Mouse (Mus musculus) stomach, embryonic 14.5 days (tissue): ENCODE data around the gene Rcn1. TPM values are rescaled to one million over a fixed set of nuclear protein-coding genes. Genes with fewer than 3 reads are reported as not detected.
A peak's percentile ranks its signal among the peaks of the same experiment; 100 is the strongest.

Experiments used
- ATAC-seq: fragments of 200-750 bp; cut with Nextera tagmentation; 2 replicates; pipeline ENCODE4 v1.8.0; 2017; ENCODE audit warnings: low read depth, moderate TSS enrichment; ENCODE audit not compliant: insufficient number of reproducible peaks, insufficient read depth, low FRiP score
- H3K27ac ChIP-seq: fragments of 300-500 bp; sonication (generic); 2 replicates; pipeline ENCODE4 v1.5.1; 2014; ENCODE audit warnings: mild to moderate bottlenecking, low read length, moderate library complexity, mixed read lengths
- H3K27me3 ChIP-seq: fragments of 300-500 bp; sonication (generic); 2 replicates; pipeline ENCODE4 v1.6.1; 2014; ENCODE audit warnings: low read length, control low read depth, mixed read lengths; ENCODE audit not compliant: control insufficient read depth, insufficient read depth
- H3K36me3 ChIP-seq: fragments of 300-500 bp; sonication (generic); 2 replicates; pipeline ENCODE4 v1.6.1; 2014; ENCODE audit warnings: mild to moderate bottlenecking, control low read depth, low read length, moderate library complexity, mixed read lengths; ENCODE audit not compliant: control insufficient read depth, insufficient read depth
- H3K4me1 ChIP-seq: fragments of 300-500 bp; sonication (generic); 2 replicates; pipeline ENCODE4 v1.6.1; 2014; ENCODE audit warnings: low read length, control low read depth, mixed read lengths; ENCODE audit not compliant: control insufficient read depth, insufficient read depth
- H3K4me2 ChIP-seq: fragments of 300-500 bp; sonication (generic); replicated peaks from 2 replicates; pipeline ENCODE4 v1.6.1; 2014; ENCODE audit warnings: low read depth, low read length, control low read depth
- H3K4me3 ChIP-seq: fragments of 300-500 bp; sonication (generic); 2 replicates; pipeline ENCODE4 v1.5.1; 2014; ENCODE audit warnings: low read depth, low read length, control low read depth
- H3K9ac ChIP-seq: fragments of 300-500 bp; sonication (generic); replicated peaks from 2 replicates; pipeline ENCODE4 v1.6.1; 2014; ENCODE audit warnings: low read depth, mild to moderate bottlenecking, control low read depth, low read length, moderate library complexity, mixed read lengths
- H3K9me3 ChIP-seq: fragments of 300-500 bp; sonication (generic); 2 replicates; pipeline ENCODE4 v1.6.1; 2016; ENCODE audit warnings: low read depth, low read length, control low read depth; ENCODE audit not compliant: control insufficient read depth
- WGBS: fragments of 180-500 bp; shearing (Covaris S2); extraction: QIAGEN DNeasy Blood & Tissue Kit; methylation state at CpG from one replicate; pipeline ENCODE4 v1.1.7; 2014; 5-methylcytosine and 5-hydroxymethylcytosine counted together
- polyA plus RNA-seq: library from polyadenylated mRNA; unstranded; fragments of >200 nt; fragmentation: Nextera tagmentation; extraction: Ambion mirVana; gene quantifications from 2 replicates; pipeline ENCODE4 v1.2.1, GENCODE M21; 2014

Gene Rcn1
- polyA plus RNA-seq, 1 experiment from 2014 or later = 76.2 TPM

GRCm38 (mm10) chr2:105428029-105428428 lies 28.9 kb upstream of the Rcn1 start:
- Histone ChIP-seq H3K27me3 (no peaks in the 10 kb centered on the region), H3K4me2 (no peak overlapping the region), H3K4me1 (no peaks in the 10 kb centered on the region; the same call in 1 of the 2 replicates), H3K9ac (no peak overlapping the region), H3K9me3 (no peaks in the 10 kb centered on the region), H3K27ac (no peak overlapping the region), H3K4me3 (no peak overlapping the region), H3K36me3 (no peaks in the 10 kb centered on the region)
- ATAC-seq = 0 out of 2 replicates have a peak, but pooled peaks have one; percentile 46
- 3% methylated on average over 12 of the region's 12 CpGs for WGBS

DNA sequence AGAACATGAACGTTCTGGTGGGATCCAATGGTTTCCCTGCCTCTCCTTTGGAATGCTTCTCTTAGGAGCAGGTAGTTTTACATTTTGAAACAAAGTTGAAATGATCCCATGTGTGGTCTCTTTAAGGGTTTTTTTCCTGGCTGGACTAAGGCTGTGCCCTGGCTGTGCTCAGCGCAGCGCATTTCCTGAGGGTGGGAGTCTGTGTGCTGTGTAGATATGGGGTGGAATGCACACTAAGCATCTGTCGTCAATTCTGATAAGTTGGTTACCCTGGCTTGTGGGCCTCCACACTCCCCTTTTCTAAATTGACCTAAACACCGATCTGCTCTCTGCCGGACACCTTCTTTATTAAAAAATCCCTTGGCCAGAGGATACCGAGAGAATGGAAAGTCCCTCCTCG lies 28.3 kb upstream of the Rcn1 start:
- H3K36me3 ChIP-seq = no peaks in the 10 kb centered on the region
- H3K4me2 ChIP-seq = no peak overlapping the region
- no peaks in the 10 kb centered on the region for H3K27me3 ChIP-seq
- H3K9me3 ChIP-seq = no peaks in the 10 kb centered on the region
- H3K27ac ChIP-seq = no peak overlapping the region
- 65% methylated on average over 8 of the region's 8 CpGs for WGBS
- no peak overlapping the region for H3K4me3 ChIP-seq
- ATAC-seq = no peak
- H3K9ac ChIP-seq = no peak overlapping the region
- no peaks in the 10 kb centered on the region for H3K4me1 ChIP-seq

GRCm38 (mm10) chr2:105418629-105419227 lies 19.6 kb upstream of the Rcn1 start:
- WGBS = 84% methylated on average over 12 of the region's 12 CpGs
- H3K4me2 ChIP-seq = no peak overlapping the region
- H3K4me1 ChIP-seq = no peaks in the 10 kb centered on the region
- ATAC-seq = no peak
- no peaks in the 10 kb centered on the region for H3K36me3 ChIP-seq
- H3K27me3 ChIP-seq = no peaks in the 10 kb centered on the region
- no peaks in the 10 kb centered on the region for H3K9me3 ChIP-seq
- no peak overlapping the region for H3K4me3 ChIP-seq
- H3K27ac ChIP-seq = no peak overlapping the region
- no peak overlapping the region for H3K9ac ChIP-seq

GRCm38 (mm10) chr2:105417663-105418062 lies 18.5 kb upstream of the Rcn1 start:
- Histone ChIP-seq H3K9ac (no peak overlapping the region), H3K4me3 (no peak overlapping the region), H3K4me1 (no peaks in the 10 kb centered on the region), H3K9me3 (no peaks in the 10 kb centered on the region), H3K4me2 (no peak overlapping the region), H3K27me3 (no peaks in the 10 kb centered on the region), H3K27ac (no peak overlapping the region), H3K36me3 (no peaks in the 10 kb centered on the region)
- ATAC-seq = no peak
- 70% methylated on average over 5 of the region's 5 CpGs for WGBS

DNA sequence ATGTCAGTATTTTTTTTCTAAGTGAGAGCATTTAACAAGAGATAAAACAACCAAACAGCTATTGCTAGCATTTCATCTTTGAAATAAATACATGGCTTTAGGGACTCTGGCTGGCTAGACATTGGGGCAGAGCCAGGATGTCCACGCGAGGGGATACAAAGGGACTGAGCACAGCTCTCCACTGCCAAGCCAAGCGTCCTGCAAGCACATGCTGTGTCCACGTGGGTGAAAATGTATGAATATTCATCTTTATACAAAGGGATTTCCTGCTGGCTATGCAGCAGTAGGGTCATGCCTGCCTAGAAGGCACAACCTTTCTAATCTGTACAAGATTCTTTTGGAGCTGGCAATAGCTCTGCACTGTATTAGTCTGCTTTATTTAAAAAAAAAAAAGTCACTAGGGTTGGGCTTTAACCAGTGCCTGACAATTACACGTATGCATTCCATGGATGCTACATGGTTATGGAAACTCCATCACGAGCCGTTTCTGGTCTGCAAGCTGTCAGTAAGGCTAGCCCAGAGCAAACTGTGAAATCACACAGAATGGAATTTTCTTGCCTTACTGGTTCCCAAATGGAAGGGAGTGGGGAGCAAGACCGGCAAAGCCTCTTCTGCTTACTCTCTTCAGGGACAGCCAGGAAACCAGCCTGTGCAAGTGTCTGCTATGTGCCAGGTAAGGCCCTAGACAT lies 17.7 kb upstream of the Rcn1 start:
- H3K4me2 ChIP-seq = no peak overlapping the region
- H3K36me3 ChIP-seq = no peaks in the 10 kb centered on the region
- H3K9ac ChIP-seq = no peak overlapping the region
- no peak overlapping the region for H3K4me3 ChIP-seq
- no peaks in the 10 kb centered on the region for H3K9me3 ChIP-seq
- no peak for ATAC-seq
- H3K27ac ChIP-seq = no peak overlapping the region
- no peaks in the 10 kb centered on the region for H3K27me3 ChIP-seq
- 53% methylated on average over 8 of the region's 8 CpGs for WGBS
- no peaks in the 10 kb centered on the region for H3K4me1 ChIP-seq

DNA sequence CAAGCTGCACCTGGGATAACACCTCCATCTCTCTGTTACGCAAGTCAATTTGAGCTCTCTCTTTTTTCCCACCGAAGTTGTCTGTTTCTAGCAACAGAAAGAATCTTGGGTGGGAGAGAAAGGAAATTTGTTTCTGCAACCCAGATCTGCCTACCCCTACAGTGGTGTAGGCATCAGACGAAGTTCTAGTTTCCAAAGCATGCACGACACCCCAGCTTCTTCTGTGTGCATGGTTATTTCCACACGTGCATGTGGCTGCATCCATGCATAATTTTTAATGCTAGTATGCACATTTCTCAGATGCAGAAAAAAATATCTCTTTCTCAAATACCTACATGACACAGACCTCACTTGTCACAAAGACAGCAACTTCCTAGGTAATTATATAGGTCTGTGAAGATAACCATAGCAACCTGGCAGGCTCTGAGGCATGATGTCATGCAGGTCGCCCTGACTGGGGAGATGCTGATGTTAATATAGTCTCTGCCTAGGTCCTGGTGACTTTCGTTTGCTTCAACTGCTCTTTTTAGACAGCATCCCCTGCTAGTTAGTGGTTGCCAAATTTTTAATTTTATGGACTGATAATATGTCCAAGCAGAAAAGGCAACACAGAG lies 17.0 kb upstream of the Rcn1 start:
- no peaks in the 10 kb centered on the region for H3K4me1 ChIP-seq
- no peak overlapping the region for H3K27ac ChIP-seq
- 65% methylated on average over 7 of the region's 7 CpGs for WGBS
- no peak overlapping the region for H3K9ac ChIP-seq
- no peak overlapping the region for H3K4me2 ChIP-seq
- no peak for ATAC-seq
- H3K27me3 ChIP-seq = no peaks in the 10 kb centered on the region
- no peaks in the 10 kb centered on the region for H3K9me3 ChIP-seq
- no peaks in the 10 kb centered on the region for H3K36me3 ChIP-seq
- no peak overlapping the region for H3K4me3 ChIP-seq

DNA sequence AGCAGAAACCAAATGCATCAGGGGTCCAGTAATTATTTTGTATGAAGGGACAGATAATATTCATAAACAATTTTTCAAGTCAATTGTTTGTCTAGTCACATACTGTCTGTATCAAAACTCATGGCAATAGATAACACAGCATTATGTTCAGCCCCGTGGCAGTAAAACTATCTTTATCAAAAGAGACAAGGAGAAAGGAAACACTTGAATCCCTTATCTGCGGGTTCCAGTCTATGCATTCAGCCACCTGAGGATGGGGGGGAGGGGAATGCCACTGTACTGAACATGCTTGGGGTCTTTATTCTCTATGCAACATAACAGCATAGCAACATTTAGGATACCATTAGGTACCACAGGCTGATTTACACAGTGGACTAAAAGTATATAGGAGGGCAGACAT lies 15.2 kb upstream of the Rcn1 start:
- ATAC-seq = no peak
- WGBS = 66% methylated on average over 2 of the region's 2 CpGs
- Histone ChIP-seq H3K27ac (no peak overlapping the region), H3K4me3 (no peak overlapping the region), H3K36me3 (no peaks in the 10 kb centered on the region), H3K9ac (no peak overlapping the region), H3K27me3 (no peaks in the 10 kb centered on the region), H3K4me2 (no peak overlapping the region), H3K4me1 (no peaks in the 10 kb centered on the region), H3K9me3 (no peaks in the 10 kb centered on the region)

DNA sequence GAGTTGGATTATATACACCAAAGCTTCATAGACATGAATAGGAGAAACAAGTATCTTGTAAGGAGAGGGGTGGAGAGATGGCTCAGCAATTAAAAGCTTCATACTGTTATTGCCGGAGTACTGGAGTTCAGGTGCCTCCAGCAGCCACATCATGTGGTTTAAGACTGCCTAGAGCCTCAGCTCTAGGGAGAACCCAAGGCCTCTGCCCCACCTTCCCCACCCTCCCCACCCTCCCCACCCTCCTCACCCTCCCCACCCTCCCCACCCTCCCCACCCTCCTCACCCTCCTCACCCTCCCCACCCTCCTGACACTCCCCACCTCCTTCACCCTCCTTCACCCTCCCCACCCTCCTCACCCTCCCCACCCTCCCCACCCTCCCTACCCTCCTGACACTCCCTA lies 10.1 kb upstream of the Rcn1 start:
- Histone ChIP-seq H3K27me3 (no peaks in the 10 kb centered on the region), H3K4me3 (no peak overlapping the region), H3K4me2 (no peak overlapping the region), H3K4me1 (no peaks in the 10 kb centered on the region), H3K9ac (no peak overlapping the region), H3K9me3 (no peaks in the 10 kb centered on the region), H3K36me3 (no peaks in the 10 kb centered on the region), H3K27ac (no peak overlapping the region)
- 90% methylated on average over 1 of the region's 1 CpGs for WGBS
- ATAC-seq = no peak
